Mouse (Mus musculus) stomach, adult 2 months (tissue): ENCODE data around the gene Pank1. TPM values are rescaled to one million over a fixed set of nuclear protein-coding genes. Genes with fewer than 3 reads are reported as not detected.

Source experiments
- polyA plus RNA-seq: library from polyadenylated mRNA; depleted of rRNA; stranded (reverse); fragments of >200 nt; gene quantifications from 2 replicates; pipeline ENCODE4 v1.2.3, GENCODE M21; 2012; rRNA removed

Pank1 gene
- polyA plus RNA-seq: 0.57 and 0.72 TPM in 2 replicates

DNA sequence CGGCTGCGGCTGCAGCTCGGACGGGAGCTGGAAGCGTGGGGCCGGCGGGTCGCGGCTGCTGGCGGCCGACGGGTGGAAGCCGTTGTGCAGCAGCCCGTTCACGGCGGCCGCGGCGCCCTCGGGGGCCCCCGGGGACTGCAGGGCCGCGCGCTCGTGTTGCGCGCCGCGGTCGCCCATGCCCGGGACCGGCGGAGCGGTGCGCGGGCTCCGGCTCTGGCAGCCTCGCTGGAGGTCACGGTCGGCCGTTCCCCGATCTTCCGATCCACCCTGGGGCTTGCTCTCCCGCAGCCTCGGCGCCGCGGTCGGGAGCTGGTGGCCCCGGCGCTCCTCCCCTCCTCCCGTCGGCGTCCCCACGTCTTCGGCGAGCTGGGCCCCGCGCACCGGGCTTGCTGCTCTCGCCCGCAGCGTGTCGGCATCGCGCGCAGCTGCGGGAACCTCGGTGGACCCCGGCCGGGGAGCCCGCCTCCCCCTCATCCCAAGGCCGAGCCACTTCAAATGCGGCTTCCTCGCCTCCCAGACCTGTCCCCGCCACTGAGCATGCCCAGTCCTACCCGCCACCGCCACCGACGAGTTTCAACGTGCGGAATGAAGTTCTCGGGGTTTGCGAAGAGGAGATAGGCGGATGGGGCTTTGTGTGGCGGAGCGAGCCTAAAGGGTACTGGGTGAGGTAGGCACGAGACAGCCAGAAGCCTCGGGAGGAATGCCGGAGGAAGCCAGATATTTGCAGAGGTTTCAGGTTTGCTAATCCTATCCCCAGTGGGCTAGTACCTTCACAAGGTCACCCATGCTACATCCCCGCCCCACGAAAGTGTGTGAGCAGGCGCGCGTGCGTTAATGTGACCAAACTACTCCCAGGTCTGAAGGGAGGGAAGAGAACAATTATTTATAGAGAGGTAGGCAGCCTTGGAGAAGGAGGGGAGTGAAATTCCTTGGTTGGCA is at the start of gene Pank1:
Pank1 (minus strand) TSS at position 853 of the 939 bp plus-strand sequence.

DNA sequence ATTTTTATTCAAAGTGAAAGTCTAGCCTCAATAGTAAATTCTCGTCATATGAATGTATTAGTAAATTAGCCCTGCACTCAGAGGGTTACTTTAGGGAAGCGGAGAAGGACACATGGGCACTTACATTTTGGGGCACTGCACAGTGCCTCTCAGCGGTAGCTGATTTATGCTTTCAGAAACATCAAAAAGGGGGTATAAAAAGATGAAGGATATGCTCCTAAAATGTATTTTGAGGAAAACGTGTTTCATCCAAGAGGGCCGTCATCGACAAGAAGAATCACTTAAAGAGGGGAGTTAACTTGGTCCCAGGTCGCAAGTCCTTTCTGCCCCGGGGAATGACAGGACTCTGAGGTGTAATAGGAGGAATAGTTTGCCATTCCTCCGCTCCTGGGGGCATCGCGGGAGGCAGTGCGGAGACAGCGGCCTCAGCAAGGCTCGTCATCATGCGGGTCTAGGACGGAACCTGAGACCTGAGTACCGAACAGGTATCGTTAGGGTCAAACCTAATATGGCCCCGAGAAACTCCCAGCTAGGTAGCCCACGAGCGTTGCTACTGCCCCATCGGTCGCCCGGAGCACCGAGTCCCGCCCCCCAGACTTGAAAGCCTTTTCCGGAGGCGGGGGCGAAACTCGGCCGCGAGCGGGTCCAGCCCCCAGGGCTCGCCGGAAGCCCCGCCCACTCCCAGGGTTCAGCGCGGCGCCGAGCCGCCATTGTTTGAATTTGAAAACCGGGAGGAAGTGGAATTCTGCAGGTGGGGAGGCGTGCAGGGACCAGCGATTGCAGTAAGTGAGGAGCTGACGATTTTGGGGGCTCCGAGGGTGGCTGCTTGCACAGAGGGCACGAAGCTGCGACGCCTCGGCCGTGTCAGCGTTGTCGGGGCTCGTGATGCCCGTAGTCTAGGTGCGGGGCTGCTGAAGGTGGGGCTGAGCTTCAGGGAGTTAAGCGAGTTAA is 42.7 kb upstream of the Pank1 start, which contains the start of gene Kif20b:
Kif20b (plus strand) TSS at position 710 of the 951 bp plus-strand sequence.

Other genes with a start within 250 kb of the Pank1 start
- not detected in 2 replicates for gene Ifit1bl2, start 238.7 kb downstream of the Pank1 start, polyA plus RNA-seq
- 0.75 and 0.90 TPM in 2 replicates for gene Ifit1, start 238.6 kb downstream of the Pank1 start, polyA plus RNA-seq
- 0.12 and 0.18 TPM in 2 replicates for gene Slc16a12, start 132.2 kb downstream of the Pank1 start, polyA plus RNA-seq
- 0.01 TPM in 2 replicates for gene Kif20b, start 42.9 kb upstream of the Pank1 start, polyA plus RNA-seq